Mouse (Mus musculus) brain, embryonic 14.5 days (tissue): ENCODE measurements at regions not wholly inside any gene's neighbourhood (a gene's known extent, or its start where the extent isn't known, plus 50 kb on each side); places are given as distances from the start of the nearest gene placed in this dataset.

Experiments used
- CTCF ChIP-seq: fragments of 200-500 bp; IDR thresholded peaks from 2 replicates; pipeline ENCODE4 v1.5.1; 2012; ENCODE audit warnings: inconsistent platforms, mild to moderate bottlenecking, moderate library complexity, borderline replicate concordance; ENCODE audit not compliant: insufficient read depth, insufficient read length; ENCODE audit errors: extremely low read depth
- POLR2A ChIP-seq: fragments of 200-500 bp; IDR thresholded peaks from 2 replicates; pipeline ENCODE4 v1.6.1; 2012; ENCODE audit warnings: mild to moderate bottlenecking, inconsistent platforms, borderline replicate concordance; ENCODE audit not compliant: poor library complexity, insufficient read depth, insufficient read length, severe bottlenecking; ENCODE audit errors: extremely low read depth

GRCm38 (mm10) chr3:66519925-66520324 is 223.3 kb upstream of the Veph1 start:
- TF ChIP-seq CTCF (no peak), POLR2A (no peak)
